Mouse (Mus musculus) lung, postnatal 4 days (tissue): ENCODE results near the gene Mdm2.

ENCODE experiments used
- DNase-seq, 2 experiments: peaks; one replicate each; pipeline ENCODE4 v3.0.0; 2021

The Mdm2 gene

DNA sequence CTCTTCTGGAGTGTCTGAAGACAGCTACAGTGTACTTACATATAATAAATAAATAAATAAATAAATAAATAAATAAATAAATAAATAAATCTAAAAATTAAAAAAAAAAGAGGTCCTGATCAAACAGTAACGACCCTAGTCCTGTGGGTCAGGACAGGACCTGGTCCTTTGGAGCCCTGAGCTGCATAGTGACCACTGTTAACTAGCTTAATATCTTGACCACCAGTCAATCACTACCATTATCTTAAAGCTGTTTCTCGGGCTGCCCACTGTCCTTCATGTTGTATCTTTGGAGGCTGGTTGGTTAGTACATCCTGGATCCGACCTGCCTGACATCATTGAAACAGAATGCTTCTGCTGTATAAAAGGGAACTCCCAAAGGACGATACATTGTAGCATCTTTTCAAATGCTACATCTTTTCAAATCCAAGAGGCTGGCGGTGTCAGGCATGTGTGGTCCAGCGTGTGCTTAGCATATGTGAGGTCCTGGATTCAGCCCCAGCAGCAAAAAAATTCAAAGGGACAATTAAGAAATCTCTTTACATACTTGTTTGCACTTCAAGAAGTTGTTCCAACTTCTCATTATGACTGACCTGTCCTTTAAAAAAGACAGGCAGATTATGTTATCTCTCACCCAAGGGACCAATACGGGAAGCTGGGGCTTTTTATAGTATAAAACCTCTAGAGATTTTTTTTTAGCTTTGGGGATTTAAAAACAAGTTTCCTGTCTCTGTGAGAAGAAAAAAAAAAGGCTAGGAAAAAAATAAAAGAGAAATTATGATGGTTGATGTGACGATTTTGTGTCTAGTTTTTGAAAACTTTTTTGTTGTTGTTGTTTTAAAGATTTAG lies 57.4 kb downstream of the Mdm2 start:
- no peak for DNase-seq

DNA sequence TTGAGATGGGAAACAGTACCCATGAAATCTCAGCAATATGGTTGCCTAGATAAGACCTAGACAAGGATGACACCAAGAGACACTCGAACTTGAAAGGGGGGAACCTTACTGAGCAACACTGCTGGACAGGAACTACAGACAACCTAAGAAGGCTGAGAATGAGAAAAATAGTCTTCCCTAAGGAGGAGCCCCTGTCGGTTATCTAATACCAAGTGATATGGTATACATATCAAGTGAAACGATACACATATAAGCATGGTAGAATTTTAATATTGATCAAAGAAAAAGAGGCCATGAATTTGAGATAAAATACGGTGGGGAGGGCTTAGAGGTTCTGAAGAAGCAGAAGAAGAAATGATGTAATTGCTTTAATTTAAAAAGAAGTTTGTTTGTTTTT lies 58.2 kb downstream of the Mdm2 start:
- DNase-seq, result no peak

DNA sequence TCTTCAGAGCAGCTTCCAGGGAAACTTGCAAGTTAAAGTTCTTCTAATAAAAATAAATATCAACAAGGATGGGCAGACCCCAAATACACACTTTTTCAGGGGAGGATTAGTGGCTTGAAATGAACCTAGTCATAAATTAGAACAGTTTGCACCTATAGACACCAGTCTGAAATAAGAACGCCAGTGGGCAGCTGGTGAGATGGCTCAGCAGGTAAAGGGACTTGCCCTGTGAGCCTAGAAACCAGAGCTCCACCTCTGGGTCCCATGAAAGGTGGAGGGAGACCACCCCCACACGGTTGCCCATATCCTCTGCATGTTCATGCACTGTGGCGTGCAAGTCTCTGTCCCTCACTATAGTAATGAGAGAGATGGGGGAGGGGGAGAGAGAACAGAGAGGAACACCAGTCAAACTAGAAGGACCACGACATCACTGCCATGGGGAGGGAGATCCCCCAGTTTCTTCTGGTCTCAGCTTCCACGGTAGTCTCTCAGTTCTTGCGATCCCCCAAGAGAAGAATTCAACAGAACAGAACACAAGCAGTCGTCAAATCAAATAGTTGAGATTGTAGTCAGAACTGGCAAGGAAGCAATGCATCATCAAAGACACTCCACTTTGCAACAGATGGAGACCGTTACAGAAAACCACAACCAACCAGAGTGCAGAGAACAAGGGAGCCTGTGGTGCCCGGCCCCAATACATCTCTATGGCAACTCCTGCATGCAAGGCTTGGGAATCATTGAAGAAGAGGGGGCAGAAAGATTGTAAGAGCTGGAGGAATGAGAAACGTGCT lies 58.8 kb downstream of the Mdm2 start:
- DNase-seq, result no peak

DNA sequence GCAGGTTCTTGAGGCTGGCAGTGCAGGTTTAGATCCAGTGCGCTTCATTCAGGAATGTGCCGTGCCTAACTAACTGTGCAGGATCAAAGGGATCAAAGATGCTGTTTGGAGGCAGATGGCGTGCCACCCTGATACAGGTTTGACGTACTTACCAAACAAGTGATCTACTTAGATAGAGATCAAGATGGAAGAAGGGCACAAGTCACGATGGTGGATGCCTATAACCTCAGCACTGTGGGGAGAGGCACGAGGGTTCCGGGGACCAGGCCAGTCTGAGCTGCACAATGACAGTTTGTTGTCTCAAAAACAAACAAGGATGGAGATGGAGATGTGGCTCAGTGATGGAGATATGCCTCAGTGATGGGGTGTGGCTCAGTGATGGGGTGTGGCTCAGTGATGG lies 59.8 kb downstream of the Mdm2 start:
- DNase-seq, result no peak

DNA sequence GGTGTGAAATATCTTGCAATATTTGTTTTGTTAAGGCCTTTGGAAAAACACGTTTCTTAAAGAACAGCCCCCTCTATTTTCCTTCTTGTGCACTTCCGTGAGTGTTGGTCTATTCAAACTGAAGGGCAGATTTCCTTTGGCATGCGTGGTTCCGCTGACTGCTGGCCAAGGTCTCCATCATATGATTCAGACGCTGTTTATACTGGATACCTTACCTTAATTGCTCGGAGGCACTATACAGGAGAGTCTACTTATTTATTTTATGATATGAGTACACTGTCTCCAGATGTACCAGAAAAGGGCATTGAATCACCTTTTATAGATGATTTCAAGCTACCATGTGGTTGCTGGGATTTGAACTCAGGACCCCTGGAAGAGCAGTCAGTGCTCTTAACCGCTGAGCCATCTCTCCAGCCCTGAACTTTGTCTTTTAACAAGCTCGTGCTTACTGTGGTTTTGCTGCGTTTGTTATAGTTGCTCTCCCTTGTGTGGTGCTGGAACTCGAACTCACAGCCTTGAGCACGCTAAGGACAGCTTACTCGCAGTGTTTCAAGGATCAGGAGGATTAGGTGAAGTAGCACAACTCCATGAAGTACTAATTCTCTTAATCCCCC lies 60.4 kb downstream of the Mdm2 start:
- DNase-seq, result no peak

DNA sequence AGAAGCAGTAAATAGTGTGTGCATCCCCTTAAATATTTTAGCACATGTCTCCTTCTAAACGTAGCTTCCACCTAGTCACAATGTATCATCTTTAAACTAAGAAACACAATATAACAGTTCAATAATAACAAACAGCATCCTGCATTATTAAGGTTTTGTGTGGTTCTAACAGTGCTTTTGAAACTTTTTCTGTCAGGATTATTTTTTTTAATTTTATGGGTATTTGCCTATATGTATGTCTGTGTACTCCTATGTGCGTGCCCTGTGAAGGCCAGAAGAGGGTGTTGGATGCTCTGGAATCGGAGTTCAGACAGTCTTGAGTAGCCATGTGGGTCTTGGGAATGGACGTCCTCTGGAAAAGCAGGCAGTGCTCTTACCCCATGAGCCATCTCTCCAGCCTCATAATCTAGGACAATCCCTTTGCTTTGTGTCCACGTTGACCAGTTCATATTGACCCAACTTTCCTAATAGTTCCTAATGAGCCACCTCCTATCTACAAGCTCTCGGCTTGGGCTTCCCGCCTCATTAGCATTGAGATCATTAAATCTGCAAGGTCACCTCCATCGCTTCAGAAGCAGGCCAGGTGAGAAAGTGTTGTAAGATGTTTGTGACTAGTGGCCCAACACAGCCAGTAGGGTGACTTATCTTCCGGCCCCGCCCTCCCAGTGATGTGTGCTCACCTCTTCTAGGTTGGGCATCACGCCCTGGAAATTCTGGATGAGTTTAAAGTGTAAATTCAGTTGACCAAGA lies 61.1 kb downstream of the Mdm2 start:
- DNase-seq, result peak; percentile 69 to 81

DNA sequence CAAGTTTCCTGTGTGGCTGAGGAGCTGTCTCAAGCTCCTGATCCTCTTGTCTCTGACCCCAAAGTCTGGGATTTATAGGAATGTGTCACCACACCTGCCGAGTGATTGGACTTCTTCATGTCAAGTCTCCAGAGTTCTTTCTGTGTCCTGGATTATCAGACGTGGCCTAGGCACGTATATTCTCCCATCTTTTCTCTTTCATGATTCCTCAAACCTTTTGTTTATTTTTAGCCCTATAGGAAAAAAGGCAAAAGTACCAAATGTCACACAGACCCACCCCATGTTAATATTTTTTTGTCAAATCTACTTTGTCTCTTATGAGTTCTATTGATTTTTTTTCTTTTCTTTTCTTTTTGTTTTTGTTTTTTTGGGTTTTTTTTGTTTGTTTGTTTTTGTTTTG lies 61.9 kb downstream of the Mdm2 start:
- DNase-seq, result no peak

DNA sequence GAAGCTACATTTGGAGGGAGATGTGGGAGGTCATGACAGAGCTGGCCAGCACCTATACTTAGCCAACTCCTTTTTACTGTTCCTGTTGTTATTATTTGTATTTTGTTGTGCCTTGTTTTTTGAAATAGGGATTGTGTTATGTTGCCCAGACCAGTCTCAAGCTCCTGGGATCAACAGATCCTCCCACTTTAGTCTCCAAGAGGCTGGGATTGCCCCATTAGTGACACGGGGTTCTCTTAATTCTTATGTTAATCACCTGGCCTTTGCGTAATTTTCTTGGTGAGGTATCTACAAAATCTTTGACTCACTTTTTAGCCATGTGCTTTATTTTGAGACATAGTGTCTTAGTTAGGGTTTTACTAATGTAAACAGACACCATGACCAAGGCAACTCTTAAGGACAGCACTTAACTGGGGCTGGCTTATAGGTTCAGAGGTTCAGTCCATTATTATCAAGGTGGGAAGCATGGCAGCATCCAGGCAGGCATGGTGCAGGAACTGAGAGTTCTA lies 62.5 kb downstream of the Mdm2 start:
- no peak for DNase-seq

DNA sequence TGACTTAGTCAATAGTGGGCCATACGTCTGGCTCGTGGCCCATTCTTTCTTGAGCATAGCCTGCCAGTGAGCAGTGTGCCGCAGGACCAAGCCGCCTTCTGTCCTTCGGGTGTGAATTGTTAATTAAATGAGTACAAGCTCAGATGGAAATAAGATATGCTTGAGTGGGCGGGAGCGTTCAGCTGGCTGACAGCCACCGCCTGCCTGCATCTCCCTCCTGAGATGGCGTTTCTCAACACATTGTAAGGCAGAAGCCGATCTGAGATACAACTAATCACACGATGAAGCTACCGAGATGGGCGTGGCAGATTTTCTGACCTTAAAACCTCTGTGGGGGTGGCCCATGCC lies 63.4 kb downstream of the Mdm2 start:
- no peak for DNase-seq

DNA sequence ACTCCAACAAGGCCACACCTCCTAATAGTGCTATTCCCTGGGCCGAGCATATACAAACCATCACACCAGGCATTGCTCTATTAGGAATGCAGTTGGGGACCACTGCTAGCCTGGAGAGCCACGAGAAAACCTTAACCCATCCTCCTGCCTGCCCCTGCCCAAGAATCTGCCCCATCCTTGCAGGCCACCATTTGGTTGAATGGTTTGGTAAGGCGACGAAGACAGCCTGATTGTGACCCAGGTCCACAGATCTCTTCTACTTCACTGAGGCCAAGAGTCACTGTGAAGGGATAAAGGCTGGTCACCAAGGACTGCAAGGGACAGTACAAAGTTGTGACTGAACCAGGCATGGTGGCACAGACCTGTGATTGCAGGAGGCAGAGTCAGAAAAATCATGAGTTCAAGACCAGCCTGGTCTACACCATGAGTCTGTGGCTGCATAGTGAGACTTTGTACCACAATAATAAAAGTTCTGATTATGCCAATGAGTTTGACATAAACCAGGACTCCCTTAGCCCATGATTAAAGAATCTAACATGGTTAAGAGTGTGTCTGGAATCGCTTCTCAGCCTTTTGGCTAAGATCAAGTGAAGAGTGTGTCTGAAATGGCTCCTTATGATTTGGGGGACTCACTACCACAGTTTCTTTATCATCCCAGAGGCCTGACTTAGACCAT lies 63.9 kb downstream of the Mdm2 start:
- DNase-seq, result no peak

DNA sequence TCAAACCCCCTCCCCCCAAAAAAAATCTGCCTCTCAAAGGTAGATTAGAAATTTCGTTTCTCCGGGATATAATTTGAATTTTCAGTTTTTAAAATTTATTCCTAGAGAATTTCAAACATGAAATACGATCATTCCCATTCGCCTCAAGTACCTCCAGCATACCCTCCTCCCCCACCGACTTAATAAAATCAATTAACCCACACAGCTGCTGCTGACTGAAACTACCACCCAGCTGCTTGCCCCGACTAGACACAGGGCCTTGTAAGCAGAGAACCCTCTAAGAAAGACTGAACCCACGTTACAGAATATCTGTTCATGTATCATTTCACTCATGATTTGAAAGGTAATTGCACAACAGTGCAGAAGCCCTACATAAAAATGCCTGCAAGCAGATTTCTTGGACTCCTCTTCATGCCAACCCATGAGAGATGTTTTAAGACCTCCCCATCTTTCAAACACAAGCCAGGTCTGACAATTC lies 65.0 kb downstream of the Mdm2 start:
- DNase-seq, result no peak

DNA sequence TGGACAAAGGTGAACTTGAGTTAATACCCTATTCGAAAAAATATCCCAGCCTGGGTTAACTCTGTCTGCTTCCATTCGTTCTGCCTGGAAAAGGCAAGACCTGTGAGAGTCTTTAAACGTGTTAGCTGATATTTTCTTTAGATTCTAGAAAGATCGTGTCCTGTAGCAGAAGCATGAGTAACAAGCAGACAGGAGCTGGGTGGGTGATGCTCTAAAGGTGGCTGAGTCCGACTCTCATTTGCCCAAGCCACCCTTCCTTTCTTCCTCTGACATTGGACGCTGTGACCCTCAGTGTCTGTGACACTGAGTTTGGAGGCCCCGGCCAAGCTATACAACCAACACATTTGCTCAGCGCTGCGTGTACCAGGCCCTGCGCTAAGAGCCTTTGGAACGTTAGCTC lies 65.7 kb downstream of the Mdm2 start:
- no peak for DNase-seq

DNA sequence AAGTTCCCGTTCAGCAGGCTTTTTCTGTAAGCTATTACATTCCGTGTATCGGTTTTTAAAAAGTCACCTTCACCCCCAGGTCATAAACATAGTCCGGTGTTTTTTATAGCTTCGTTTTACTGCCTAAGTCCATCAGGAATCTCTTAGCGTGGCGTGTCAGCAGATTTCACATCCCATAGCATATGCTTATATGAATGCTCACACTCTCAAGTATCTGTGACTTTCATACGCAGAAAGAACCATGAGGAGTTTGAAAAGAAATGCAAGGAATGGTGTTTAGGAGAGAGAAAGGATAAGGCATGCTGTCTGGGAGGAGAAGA lies 66.2 kb downstream of the Mdm2 start:
- no peak for DNase-seq

DNA sequence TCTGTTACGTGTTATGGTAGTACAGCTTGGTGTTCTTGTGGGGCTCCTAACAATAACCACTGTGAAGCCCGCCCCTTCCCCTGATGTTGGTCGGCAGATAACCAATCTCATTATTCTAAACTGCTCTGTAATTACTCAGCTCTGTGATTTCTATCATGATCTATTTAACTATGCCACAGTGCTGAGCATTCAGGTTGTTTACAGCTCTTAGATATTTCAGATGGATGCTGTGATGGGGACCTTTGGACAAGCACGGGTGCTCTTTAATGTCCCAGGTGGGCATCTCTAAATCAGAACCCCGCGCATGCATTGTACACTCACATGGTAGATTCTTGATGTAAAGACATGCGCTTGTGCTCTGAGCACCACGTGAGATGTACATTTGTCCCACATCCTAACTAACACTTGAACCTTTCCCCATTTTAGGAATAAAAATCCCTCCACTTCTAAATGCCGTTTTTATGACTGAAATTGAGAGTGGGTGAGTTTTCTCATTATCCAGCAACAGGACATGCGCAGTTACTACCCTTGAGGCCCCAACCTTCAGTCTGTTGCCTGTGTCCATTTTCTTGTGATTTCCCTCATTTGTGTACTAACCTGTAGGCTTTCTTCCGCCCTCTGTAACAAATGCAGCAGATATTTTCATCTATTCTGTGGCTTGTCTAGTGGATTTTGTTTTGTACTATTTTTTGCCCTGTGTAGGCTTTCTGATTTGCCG lies 66.7 kb downstream of the Mdm2 start:
- DNase-seq, result no peak

DNA sequence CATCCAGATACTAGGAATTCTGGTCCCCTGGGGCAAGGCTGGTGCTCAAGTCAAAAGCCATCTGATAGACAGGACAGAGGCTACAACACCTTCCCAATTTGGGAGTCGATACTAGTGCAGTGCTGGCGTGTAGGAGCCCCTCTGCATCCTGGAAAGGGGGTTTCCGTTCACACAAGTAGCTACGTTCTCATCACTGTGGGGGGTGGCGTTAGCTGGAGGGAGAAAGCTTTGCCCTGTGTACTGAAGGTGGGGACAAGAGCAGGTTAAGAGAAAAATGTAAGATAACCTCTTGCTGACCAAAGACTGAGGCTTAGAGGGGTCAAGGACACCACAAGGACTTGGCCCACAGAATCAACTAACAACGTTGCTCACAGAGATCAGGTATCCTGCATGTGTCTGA lies 67.3 kb downstream of the Mdm2 start:
- DNase-seq, result no peak

DNA sequence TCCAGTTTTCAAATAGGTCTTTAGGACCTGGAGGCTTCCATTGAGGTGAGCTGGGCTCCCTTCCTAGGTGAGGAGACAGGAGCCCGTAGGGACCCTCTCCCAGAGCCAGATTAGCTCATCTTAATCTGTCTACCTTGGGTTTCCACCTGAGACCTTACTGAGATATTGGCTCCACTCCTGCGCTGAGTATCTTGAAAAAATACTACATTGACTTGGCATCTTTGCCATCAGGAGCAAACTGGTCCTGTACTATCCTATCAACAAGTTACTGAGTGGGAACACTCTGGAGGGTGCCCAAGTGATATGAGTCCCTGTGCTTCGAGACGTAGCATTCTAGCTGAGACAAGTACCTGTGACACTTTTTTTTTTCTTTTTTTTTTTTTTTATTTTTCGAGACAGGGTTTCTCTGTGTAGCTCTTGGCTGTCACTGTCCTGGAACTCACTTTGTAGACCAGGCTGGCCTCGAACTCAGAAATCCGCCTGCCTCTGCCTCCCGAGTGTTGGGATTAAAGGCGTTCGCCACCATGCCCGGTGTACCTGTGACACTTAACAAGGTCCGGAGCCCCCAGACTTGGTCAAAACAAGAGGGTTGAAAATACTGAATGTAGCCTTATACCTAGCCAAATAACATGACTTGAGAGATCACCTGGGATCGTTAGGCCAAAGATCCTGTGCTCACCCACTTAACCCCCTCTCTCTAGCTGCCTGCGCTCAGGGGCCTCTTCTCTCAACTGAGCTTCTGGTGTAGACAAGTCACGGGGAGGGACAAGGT lies 67.9 kb downstream of the Mdm2 start:
- no peak for DNase-seq

DNA sequence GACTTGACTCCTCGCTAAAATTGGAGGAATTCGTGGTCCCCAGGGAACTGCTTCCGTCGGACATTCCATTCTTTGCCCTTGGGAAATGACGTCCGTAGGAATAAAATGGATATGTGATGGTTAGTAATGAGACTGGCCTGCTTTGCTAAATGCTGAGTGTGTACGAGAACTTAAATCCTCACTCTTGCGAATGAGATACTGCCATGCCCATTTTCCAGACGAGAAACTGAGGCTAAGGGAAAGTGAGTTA lies 68.4 kb downstream of the Mdm2 start:
- DNase-seq, result no peak

DNA sequence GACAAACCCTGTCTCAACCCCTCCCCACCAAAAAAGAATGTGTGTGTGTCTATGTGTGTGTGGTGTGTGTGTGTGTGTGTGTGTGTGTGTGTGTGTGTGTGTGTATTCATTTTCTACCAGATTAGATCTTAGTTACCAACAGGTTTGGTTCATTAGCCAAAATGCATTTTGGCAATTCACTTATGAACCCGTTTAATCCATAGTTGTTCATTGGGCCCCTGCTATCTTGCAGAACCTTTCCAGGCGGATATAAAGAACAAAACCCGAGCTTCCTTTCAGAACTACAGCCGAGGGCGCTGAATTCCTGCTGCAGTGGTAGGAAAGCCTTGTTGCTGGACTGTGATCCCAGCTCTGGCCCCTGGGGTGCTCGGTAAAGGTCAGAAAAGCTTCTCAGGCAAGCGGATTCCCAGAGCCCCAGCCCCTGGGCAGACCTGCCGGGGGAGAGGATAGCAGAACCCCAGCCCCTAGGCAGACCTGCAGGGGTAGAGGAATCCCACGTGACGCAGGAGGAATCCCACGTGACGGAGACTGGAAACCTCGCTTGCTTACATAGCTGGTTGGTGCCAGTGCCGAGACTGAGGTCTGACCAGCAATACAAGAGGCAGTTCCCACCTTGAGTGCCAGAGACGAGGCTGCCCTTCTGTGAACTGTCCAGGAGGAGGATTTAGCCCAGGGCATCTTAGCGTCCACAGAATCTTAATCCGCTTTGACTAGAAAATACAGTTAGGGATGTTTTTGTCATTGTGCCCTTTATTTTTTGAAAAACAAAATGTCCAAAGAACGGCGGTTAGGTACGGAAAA lies 69.0 kb downstream of the Mdm2 start:
- no peak for DNase-seq

DNA sequence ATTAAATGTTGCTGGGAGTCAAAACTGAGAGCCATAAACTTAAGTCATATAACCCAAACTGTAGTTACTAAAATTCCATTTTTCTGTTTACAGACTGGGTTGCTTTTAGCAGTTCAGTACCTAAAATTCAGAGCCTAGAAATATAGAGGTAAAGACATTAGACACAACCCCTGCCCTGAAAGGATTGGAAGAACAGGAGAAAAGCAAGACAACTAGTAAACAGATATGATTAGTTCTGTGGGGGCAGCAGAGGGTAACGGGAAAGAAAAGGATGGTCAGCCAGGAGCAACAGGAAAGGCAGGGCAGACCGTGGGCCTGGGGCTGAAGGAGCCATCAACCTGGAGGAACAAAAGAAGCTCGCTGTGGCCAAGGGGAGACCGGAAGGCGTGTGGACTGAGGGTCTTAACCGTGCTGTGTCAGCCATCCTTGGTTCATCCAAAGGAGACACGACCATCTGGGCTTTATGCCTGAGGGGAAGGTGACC lies 69.9 kb downstream of the Mdm2 start:
- no peak for DNase-seq

DNA sequence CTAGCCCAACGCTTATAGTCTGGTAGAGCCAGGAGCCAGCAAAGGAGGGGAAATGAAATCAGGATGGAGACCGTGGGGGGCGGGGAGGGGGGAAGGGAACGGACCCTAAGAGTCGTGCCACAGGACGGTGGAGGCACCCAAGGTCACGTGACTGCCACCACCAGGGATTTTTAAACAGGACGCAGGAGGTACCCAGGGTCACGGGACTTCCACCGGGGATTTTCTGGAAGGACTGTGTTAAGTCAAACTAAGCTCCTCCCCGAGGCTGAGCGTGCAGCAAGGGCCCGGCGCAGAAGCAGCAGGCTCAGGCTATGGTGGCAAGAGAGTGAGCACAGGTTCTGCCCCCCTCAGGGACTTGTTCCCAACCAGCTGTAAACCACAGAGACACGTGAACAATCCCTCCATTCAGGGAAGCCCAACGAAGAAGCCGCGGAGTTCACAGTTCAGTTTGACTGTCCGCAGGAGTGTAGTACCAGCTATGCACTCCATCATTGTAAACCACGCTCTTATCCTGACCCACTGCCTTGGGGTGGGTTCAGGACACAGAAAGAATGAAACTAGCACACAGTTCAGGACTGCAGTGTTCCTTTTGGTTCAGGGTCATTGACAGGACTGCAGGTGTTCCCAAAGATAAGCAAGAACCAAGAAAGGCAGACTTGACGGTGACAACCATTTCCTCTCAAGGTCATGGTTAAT lies 70.5 kb downstream of the Mdm2 start:
- DNase-seq, result no peak
